Mouse (Mus musculus) lung, embryonic 14.5 days (tissue): ENCODE measurements around the gene Akap2. TPM values are rescaled to one million over a fixed set of nuclear protein-coding genes. Genes with fewer than 3 reads are reported as not detected.
A peak's percentile ranks its signal among the peaks of the same experiment; 100 is the strongest.

Experiments used
- ATAC-seq: fragments of 200-750 bp; cut with Nextera tagmentation; 2 replicates; pipeline ENCODE4 v1.8.0; 2017; ENCODE audit warnings: mild to moderate bottlenecking, moderate TSS enrichment, moderate library complexity; ENCODE audit not compliant: insufficient read depth
- DNase-seq: peaks from one replicate; pipeline ENCODE4 v3.0.0-alpha.2; 2015
- H3K27ac ChIP-seq: fragments of 300-500 bp; sonication (generic); 2 replicates; pipeline ENCODE4 v1.5.1; 2014; ENCODE audit warnings: low read depth, mild to moderate bottlenecking, moderate library complexity
- H3K27me3 ChIP-seq: fragments of 300-500 bp; sonication (generic); 2 replicates; pipeline ENCODE4 v1.6.1; 2014; ENCODE audit warnings: low read length, control low read depth; ENCODE audit not compliant: insufficient read depth
- H3K36me3 ChIP-seq: fragments of 300-500 bp; sonication (generic); 2 replicates; pipeline ENCODE4 v1.6.1; 2014; ENCODE audit warnings: control low read depth; ENCODE audit not compliant: insufficient read depth
- H3K4me1 ChIP-seq: fragments of 300-500 bp; sonication (generic); 2 replicates; pipeline ENCODE4 v1.6.1; 2014; ENCODE audit warnings: antibody characterized with exemption, control low read depth; ENCODE audit not compliant: insufficient read depth
- H3K4me2 ChIP-seq: fragments of 300-500 bp; sonication (generic); 2 replicates; pipeline ENCODE4 v1.6.1; 2014; ENCODE audit warnings: mild to moderate bottlenecking
- H3K4me3 ChIP-seq: fragments of 300-500 bp; sonication (generic); 2 replicates; pipeline ENCODE4 v1.5.1; 2014; ENCODE audit warnings: low read depth, low read length
- H3K9ac ChIP-seq: fragments of 300-500 bp; sonication (generic); 2 replicates; pipeline ENCODE4 v1.6.1; 2014
- H3K9me3 ChIP-seq: fragments of 300-500 bp; sonication (generic); 2 replicates; pipeline ENCODE4 v1.6.1; 2016; ENCODE audit warnings: low read depth, low read length, control low read depth
- CTCF ChIP-seq: IDR thresholded peaks from 2 replicates; pipeline ENCODE4 v1.5.1; 2016; ENCODE audit warnings: antibody characterized with exemption, low read depth
- WGBS: fragments of 180-500 bp; shearing (Covaris S2); extraction: QIAGEN DNeasy Blood & Tissue Kit; methylation state at CpG from one replicate; pipeline ENCODE4 v1.1.7; 2014; 5-methylcytosine and 5-hydroxymethylcytosine counted together
- polyA plus RNA-seq: library from polyadenylated mRNA; unstranded; fragments of >200 nt; fragmentation: Nextera tagmentation; extraction: Ambion mirVana; gene quantifications from 2 replicates; pipeline ENCODE4 v1.2.1, GENCODE M21; 2014

Gene Akap2
- polyA plus RNA-seq, 1 experiment from 2014 or later = 51.9 TPM

DNA sequence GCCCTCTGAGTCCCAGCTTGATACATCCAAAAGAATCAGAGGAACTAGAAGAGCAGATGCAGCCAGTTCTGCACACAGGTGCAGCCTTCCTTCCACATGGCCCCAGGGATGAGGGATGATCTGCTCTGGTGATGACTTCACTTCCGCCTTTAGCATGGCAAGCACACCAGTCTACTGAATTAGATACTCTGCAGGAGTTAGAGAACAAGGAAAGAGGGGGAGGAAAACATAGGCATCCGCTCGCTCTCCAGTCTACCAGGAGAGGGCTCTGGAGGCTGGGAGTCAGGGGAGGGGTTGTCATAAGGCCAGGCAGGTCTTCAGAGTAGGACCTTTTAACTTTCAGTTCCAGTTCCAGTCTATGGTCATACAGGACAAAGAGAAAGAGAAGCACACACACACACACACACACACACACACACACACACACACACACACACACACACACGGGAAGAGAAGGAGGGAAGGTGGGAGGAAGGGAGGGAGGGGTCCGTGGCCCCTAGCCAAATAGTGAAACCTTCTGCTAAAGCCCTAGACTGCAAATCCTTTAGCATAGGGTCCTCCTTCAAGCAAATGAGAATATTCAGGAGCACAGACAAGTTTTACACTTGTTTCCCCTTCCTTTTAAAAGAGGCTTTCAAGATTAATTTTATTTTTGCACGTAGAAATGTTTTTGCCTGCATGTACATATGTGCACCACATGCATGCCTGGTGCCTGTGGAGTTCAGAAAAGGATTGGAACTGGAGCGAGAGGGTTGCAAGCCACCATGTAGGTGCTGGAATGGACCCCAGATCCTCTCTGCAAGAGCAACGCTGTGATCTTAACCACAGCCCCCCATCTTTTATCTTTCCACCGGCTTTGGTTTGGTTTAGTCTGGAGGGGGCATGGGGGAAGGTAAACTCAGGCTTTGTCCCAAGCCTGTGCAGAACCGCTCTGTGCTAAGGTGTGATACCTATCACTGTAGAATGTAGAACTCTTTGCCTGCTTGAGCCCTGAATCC, 197.0 kb downstream of the Akap2 start:
- Histone ChIP-seq H3K4me3 (peak overlapping the region; percentile 27), H3K4me1 (no peaks in the 10 kb centered on the region), H3K4me2 (peak overlapping the region; percentile 55), H3K27ac (peak overlapping the region; percentile 25), H3K36me3 (no peaks in the 10 kb centered on the region), H3K9me3 (no peaks in the 10 kb centered on the region; the same call in 1 of the 2 replicates), H3K27me3 (no peaks in the 10 kb centered on the region), H3K9ac (no peak overlapping the region)
- ATAC-seq (0 out of 2 replicates have a peak, but pooled peaks have one; percentile 26), DNase-seq (peak; percentile 23)
- WGBS = 58% methylated on average over 10 of the region's 10 CpGs
- peak; percentile 41 for TF ChIP-seq CTCF

DNA sequence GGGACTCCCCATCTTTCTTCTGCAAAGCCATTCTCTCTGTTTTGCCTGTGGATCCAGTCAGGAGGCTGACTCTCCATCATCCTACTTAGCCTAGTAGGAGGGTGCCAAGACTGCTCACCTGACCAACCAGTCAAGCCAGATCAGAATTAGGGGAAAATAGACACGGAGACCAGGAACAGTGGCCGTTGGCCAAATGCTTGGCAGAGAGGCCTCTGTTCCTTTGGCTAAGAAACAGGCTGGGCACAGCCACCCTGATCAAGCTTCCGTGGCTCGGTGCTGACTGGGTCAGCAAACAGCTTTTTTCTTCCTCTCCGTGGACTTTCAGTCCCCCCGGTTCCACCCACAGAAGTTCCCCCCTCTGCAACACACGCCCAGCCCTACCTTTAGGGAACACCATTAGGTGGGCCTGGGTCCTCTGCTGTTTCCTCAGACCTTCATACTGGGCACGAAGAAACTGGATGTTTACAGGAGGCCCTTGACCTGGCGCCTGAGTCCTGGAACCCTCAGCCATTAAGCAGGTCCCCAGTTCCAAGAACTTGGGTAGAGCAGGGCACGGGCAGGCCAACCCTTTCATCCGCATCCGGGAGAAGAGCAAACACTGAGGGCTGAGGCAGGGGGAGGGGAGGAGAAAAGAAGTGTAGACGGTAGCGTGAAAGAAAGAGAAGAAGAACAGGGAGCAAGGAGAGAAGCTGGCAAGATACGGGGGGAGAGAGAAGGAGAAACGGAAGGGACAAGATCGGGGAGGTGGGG, 197.9 kb downstream of the Akap2 start:
- H3K27ac ChIP-seq = peak overlapping the region; percentile 25
- peak; percentile 50; the same call in 1 of the 2 replicates for ATAC-seq

GRCm38 (mm10) chr4:57916201-57916661, 198.8 kb downstream of the Akap2 start, which contains the start of gene D630039A03Rik:
D630039A03Rik (minus strand) TSS chr4:57916297.
- peak within 1 kb of the TSS; percentile 27 for H3K4me3 ChIP-seq
- TF ChIP-seq CTCF = no peak
- peak within 1 kb of the TSS; percentile 55 for H3K4me2 ChIP-seq
- 11% methylated on average over 9 of the region's 9 CpGs for WGBS
- no peaks in the 10 kb centered on the region for H3K27me3 ChIP-seq
- peak within 1 kb of the TSS; percentile 25 for H3K27ac ChIP-seq
- H3K4me1 ChIP-seq = no peaks in the 10 kb centered on the region
- H3K9ac ChIP-seq = peak within 1 kb of the TSS; percentile 4; the same call in 1 of the 2 replicates
- no peaks in the 10 kb centered on the region for H3K36me3 ChIP-seq
- ATAC-seq (0 out of 2 replicates have a peak, but pooled peaks have one; percentile 11), DNase-seq (peak; percentile 60)
- no peaks in the 10 kb centered on the region; the same call in 1 of the 2 replicates for H3K9me3 ChIP-seq

More for the DNA sequence above, 197.9 kb downstream of the Akap2 start:
- WGBS = 28% methylated on average over 17 of the region's 17 CpGs
- Histone ChIP-seq H3K4me2 (peak overlapping the region; percentile 55), H3K4me1 (no peaks in the 10 kb centered on the region), H3K4me3 (peak overlapping the region; percentile 27), H3K9ac (peak overlapping the region; percentile 4; the same call in 1 of the 2 replicates), H3K27me3 (no peaks in the 10 kb centered on the region), H3K36me3 (no peaks in the 10 kb centered on the region), H3K9me3 (no peaks in the 10 kb centered on the region; the same call in 1 of the 2 replicates)
- no peak for TF ChIP-seq CTCF
- peak; percentile 37 for DNase-seq

DNA sequence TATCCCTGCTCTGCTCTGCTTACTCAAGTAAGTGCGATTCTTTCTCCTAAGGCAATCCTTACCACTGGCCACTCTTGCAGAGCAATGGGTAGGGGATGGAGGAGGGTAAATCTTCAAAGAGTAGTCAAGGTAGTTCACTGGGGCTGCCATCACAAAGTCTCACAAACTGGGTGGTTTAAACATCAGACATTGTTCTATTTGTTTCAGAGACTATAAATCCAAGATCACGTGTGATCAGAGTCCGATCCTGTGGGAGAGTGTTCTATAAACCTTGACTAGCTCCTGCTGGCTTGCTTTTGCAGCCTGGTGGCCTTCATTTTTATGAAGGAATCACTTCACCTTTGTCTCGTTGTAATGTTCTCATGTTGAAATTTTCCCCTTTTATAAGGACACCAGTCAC, 199.3 kb downstream of the Akap2 start:
- H3K27ac ChIP-seq = peak overlapping the region; percentile 25; the same call in 1 of the 2 replicates
- ATAC-seq (no peak), DNase-seq (no peak)
- no peak overlapping the region for H3K9ac ChIP-seq
- H3K4me1 ChIP-seq = no peaks in the 10 kb centered on the region
- no peaks in the 10 kb centered on the region for H3K27me3 ChIP-seq
- peak overlapping the region; percentile 55; the same call in 1 of the 2 replicates for H3K4me2 ChIP-seq
- no peaks in the 10 kb centered on the region for H3K36me3 ChIP-seq
- TF ChIP-seq CTCF = no peak
- H3K9me3 ChIP-seq = no peaks in the 10 kb centered on the region; the same call in 1 of the 2 replicates
- H3K4me3 ChIP-seq = no peak overlapping the region
- WGBS = 61% methylated on average over 4 of the region's 4 CpGs

DNA sequence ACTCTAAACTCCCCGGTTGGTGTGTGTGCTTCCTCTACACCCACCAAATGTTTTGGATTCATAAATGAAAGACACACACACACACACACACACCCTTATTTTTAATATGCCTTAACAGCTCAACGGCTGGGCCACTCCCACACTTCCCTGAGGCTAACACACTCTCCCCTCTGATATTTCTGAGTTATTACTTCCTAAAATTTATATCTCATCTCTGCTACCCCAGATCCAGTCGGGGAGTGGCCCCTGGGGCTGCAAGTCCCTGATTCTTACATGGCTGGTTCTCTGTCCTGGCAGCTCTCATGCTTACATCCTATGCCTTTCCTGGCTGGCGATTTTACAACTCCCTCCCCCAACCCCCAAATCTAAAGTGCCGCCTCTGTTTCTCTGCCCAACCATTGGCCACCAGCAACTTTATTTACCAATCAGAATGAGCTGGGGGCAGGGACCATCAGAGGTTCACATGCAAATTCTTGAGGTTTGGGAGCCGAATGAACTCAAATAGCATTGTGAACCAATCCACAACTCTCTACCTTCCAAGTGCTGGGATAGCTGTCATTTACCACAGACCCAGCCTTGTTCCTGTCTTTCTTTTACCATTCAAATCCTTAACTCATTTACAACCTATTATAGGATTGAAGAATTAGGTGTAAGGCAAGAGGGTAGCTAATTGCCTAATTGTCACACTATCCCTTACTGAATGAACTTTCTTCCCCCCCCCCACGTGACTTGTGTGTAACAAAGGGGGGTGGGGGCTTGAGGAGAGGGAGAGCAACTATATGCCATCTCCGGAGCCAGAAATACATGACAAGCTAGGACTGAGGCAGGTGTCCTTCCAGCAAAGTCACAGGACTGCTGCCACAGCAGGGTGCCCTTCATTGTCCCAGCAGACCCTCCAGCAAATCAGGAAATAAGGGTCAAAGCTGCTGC, 202.3 kb downstream of the Akap2 start:
- no peak for TF ChIP-seq CTCF
- H3K4me2 ChIP-seq = no peak overlapping the region
- no peaks in the 10 kb centered on the region for H3K9me3 ChIP-seq
- no peaks in the 10 kb centered on the region for H3K27me3 ChIP-seq
- H3K36me3 ChIP-seq = no peaks in the 10 kb centered on the region
- no peak overlapping the region for H3K27ac ChIP-seq
- ATAC-seq = 0 out of 2 replicates have a peak, but pooled peaks have one; percentile 23
- peak; percentile 60 for DNase-seq
- no peak overlapping the region for H3K9ac ChIP-seq
- H3K4me1 ChIP-seq = peaks cover 7% of the 10 kb centered on the region
- H3K4me3 ChIP-seq = no peak overlapping the region
- WGBS = 23% methylated on average over 8 of the region's 8 CpGs

- no peak for TF ChIP-seq CTCF
- 65% methylated on average over 1 of the region's 1 CpGs for WGBS
These were observed 203.1 kb downstream of the Akap2 start for GRCm38 (mm10) chr4:57920522-57920921.

More at GRCm38 (mm10) chr4:57920522-57920921, 203.1 kb downstream of the Akap2 start:
- no peak for DNase-seq
- Histone ChIP-seq H3K36me3 (no peaks in the 10 kb centered on the region), H3K27me3 (no peaks in the 10 kb centered on the region), H3K4me3 (no peak overlapping the region), H3K4me1 (peaks cover 7% of the 10 kb centered on the region), H3K9ac (no peak overlapping the region), H3K27ac (no peak overlapping the region), H3K4me2 (no peak overlapping the region), H3K9me3 (no peaks in the 10 kb centered on the region)
- ATAC-seq = no peak
